Mouse (Mus musculus) embryo, embryonic 10 days (tissue): ENCODE measurements around the gene Lim2.
A peak's percentile ranks its signal among the peaks of the same experiment; 100 is the strongest.

Experiments
- DNase-seq: peaks from one replicate; pipeline ENCODE4 v3.0.0-alpha.2; 2015; ENCODE audit warnings: low spot score

Gene Lim2

DNA sequence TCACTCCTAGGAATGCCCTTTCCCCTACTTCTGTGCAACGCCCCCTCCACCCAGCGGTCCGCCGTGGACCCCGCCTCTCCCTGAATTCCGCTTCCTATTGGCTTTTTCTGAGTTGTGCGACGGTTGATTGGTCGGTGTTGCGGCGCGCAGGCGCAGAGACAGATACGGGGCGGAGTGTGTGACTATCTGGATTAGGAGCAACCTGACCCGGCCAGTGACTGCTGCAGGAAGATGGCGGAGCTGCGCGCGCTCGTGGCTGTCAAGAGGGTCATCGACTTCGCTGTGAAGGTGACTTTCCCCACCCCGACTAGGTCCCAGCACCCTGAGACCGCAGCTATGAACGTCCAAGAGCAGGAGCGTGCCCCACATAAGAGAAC, 16.4 kb downstream of the Lim2 start, which contains the start of the genes Etfb and Gm45233:
Gene Etfb, plus strand, starts transcription at position 167 of the 377 bp plus-strand sequence.
Gene Gm45233, plus strand, starts transcription at position 212 of the 377 bp plus-strand sequence.
- DNase-seq = peak; percentile 97

DNA sequence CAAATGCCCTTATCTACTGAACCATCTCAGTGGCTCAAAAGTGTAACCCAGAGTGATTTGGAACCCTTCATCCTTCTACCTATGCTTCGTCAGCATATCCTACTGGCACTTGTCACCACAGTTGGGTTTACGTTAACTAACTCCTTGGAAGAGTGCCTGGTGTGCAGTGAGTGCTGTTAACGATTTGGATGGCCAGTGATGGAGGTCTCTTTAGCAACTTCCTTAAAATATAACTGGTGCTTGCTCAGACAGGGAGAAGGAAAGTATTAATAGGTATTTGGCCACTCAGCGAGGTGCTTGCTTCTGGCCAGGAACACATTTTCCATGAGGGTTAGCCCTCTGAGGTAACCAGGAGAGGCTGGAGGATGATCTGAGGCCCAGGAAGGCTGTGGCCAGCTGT, 20.3 kb downstream of the Lim2 start:
- no peak for DNase-seq

DNA sequence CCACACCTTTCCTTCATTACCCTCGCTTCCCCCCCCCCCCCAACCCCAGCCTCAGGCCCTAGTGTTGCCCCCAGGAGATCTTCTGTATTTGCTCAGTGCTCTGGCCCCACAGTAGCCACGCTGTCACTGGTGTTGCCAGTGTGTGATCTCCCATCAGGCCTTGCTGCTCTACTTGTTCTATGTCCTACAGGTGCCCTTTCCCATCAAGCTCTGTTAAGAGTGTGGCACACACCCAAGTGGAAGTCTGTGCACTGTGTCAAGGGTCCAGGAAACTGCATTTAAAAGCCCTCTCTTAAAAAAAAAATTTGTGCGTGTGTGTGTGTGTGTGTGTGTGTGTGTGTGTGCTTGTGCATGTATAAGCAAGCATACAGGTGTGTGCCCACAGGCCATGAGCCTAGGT, 20.8 kb downstream of the Lim2 start:
- DNase-seq = no peak

DNA sequence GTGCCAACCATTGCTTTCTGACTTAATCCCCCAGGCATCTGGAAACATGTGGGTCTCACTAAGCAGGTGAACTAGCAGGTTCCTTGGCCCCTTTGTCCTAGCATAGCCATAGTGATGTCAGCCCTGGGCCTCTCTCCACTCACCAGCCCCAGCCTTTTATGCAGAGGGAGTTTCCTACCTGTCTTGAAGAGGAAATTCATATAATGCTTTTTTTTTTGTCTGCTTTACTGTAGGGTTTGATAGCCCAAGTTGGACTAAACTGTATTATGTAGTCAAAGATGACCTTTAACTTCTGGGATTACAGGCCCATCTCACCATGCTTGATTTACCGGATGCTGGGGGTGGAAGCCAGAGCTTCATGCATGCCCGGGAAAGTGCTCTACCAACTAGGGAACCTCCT, 22.3 kb downstream of the Lim2 start:
- DNase-seq = no peak

DNA sequence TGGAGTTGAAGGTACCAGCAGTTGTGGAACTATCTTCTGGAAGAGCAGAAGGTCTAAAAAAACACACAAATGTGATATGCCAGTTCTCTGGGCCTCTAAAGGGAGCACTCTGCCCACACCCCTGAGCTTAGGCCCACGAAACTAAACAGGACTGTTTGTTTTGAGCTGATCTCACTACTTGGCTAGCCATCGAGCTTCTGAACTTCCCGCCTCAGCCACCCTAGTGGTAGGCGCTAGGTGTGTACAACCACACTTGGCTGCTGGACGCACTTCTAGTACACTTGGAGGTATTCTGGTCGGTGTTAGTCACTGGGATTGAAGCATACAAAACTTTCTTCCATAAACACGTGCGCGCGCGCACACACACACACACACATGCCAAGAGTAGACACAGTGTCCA, 24.3 kb downstream of the Lim2 start:
- no peak for DNase-seq

DNA sequence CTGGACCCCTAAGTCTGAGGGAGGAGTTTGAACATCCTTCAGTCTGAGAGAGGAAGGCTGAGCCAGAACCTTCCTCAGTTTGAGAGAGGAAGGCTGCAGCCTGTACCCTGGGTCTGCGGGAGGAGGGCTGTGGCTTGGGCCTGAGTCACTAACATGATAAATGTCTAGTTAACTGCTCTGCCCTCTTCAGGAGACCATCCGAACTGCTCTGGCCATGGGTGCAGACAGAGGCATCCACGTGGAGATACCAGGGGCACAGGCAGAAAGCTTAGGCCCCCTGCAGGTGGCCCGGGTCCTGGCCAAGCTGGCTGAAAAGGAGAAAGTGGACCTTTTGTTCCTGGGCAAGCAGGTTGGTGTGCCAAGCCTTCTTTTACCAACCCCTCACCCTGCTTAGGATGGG, 25.1 kb downstream of the Lim2 start:
- peak; percentile 18 for DNase-seq

DNA sequence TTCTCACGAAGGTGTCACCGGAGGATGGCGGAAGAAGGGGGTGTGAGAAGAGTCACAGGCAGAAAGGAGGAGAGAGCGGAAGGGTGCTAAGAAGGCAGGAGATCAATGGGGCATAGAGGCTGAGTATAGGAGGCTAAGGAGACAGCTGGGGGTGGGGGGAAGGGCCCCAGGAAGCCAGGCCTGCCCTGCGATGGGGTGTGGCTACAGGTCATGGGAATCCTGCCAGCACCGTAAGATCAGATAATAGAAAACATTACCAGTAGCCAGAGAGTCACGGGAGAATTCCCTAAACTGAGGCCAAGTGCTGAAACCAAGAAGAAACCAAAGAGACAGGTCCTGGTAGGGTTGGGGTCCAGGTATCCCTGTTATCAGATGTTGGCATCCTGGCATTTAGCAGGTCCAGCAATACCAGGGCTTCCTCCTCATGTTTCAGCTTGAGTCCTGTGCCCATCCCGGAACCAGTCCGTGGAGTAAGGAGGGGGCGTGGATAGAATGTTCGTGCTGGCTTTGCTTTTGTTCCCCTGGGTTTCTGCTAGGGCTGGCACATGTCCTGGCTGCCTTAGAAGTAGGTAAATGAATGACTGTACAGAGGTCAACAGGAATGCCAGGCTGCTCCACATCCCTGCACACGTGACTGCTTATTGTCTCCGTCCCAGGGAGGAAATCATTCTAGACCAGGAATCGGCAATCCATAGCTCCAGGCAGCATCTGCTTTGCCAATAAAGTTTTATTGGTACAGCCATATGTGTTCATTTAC, 26.3 kb downstream of the Lim2 start:
- DNase-seq = no peak

DNA sequence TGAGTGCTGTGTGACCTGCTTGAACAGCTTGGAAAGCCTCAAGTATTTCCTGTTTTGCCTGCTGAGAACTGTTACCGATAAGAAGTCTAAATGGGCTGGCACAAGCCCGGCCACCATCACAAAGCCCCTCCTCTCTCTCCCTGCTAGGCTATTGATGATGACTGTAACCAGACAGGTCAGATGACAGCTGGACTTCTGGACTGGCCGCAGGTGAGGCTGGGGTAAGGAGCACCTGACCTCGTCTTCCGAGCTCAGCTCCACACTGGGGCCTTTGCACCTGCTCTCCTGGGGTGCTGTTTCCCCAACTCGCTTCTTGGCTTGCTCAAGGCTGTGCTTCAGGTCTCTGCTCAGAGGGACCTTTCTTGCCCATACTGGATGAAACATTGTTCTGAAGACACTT, 26.9 kb downstream of the Lim2 start:
- DNase-seq = no peak

DNA sequence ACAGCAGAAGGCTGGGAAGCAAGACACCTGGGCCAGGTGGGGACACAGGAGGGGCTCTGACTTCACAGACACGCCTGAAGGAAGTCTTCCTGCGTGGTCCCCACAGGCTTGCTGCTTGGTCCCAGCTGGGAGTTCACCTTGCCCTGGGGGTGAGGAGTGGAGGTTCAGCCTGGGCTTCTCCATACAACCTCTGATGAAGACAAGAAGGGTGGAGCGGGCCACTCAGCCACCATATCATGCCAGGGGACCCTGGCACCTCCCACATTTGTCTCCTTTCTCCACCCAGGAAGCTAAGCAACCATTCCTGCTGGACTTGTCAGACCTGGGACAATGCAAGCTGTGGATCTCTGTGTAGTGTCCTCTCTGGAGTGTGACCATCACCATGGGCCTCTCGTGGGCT, 35.4 kb downstream of the Lim2 start, which contains the start of gene Vsig10l:
Gene Vsig10l, plus strand, starts transcription at position 301 of the 400 bp plus-strand sequence.
- DNase-seq = no peak

DNA sequence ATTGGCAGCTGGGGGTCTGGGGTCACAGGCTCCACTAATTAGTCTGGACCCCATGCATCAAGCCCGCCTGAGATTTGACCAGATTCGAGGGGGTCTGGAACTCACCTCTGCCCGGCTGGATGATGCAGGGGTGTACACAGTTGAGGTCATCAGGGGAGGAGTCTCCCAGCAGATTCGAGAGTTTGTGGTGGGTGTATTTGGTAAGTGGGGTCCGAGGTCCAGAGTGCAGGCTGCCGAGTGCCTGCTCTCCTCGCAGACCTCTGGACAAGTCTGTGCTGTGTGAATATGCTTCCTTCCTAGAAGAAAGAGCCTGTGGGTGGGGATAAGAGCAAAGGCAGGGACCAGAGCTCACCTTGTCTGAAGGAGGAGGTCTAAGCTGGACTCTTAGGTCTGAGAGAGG, 36.5 kb downstream of the Lim2 start:
- no peak for DNase-seq

DNA sequence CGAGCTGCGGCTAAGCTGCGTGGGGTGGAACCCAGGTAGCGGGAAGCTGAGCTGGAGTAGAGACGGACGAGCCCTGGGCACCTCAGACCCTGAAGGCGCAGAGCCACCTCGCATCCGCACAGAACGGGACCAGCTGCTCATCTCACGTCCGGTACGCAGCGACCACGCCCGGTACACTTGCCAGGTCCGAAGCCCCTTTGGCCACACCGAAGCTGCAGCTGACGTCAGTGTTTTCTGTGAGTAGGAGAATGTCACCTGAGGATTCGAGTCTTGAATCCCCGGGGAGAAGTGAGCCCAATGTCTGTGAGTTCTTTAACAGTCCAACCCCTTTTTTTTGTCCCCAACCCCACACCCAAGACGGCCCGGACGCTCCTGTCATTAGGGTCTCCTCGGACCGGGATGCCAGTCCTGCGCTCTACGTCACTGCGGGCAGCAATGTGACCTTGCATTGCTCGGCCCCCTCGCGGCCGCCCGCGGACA, 37.4 kb downstream of the Lim2 start:
- DNase-seq = peak; percentile 58

DNA sequence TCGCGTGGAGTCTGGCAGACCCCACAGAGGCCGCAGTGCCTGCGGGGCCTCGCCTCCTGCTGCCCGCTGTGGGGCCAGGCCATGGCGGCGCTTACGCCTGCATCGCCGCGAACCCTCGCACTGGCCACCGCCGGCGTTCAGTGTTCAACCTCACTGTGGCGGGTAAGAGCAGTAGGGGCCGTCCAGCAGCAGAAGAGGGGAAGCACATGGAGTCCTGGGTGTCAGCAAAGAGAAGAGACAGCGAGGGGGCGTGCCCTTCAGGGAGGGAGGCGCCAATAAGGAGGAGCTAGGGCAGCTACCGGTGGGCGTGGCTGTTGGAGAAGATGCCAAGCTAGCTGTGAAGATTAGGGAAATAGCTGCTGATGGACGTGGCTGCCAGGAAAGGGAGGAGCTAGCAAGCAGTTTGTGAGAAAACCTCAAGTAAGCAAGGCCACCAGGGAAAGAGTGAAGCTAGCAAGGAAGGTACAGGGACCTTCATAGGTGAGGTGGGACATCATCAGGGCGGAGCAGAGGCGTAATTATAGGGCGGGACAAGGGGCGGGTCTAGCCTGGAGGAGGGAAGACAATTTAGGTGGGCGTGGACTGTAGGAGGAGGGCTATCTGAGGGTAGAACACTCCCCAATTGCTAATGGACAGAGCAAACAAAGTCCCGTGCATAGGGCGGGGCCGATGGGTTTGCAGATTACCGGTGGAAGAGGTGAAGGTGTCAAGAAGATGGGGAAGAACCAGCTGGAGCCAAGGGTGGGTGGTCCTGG, 38.1 kb downstream of the Lim2 start:
- DNase-seq = peak; percentile 94

DNA sequence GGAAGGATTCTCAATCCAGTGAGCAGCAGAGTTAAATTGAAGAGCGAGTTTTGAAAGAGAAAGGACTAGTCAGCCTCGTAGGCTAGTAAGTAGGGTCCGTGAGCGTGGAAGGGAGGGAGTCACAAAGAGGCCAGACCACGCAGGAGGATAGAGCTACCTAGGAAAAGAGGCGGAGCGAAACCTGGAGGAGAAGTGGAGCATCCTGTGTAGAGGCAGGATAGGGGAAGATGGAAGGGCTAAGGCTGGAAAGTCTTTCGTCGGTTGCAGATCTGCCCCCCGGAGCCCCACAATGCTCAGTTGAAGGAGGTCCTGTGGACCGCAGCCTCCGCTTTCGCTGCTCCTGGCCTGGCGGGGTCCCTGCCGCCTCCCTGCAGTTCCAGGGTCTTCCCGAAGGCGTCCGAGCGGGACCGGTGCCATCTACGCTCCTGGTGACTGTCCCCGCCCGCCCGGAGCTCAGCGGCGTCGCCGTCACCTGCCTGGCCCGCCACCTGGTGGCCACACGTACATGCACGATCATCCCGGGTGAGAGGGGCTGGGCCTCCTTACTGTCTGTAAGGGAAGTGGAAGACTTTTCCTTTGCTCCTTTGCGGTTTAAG, 38.7 kb downstream of the Lim2 start:
- peak; percentile 89 for DNase-seq

DNA sequence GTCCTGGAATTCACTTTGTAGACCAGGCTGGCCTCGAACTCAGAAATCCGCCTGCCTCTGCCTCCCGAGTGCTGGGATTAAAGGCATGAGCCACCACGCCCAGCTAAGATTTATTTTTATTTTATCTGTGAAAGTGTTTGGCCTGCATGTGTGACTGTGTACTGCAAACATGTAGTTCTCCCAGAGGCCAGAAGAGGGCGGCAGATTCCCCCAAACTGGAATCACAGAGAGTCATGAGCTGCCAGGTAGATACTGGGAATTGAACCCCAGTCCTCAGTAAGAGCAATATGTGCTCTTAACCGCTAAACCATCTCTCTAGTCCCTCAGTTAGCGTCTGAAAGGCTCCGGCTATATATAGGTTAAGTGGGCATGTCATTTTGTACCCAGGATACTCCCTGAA, 42.9 kb downstream of the Lim2 start:
- DNase-seq = peak; percentile 17

DNA sequence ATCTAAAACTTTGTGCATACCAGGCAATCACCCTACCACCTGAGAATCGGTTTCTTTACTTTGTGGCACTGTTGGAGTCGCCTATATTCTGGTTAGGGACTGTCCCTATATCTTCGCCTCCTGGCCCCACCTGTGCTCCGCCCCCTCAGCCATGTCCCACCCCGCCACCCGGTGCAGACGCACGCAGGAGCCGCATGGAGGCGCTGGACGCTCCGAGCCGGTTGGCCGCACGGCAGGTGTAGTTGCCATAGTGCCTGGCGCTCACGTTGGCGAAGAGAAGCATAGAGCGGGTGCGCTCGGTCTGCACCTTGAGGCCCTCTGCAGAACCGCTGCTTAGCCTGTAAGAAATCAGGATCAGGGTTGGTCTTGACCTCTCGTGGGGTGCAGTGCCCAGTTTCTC, 48.2 kb downstream of the Lim2 start:
- DNase-seq = peak; percentile 14

DNA sequence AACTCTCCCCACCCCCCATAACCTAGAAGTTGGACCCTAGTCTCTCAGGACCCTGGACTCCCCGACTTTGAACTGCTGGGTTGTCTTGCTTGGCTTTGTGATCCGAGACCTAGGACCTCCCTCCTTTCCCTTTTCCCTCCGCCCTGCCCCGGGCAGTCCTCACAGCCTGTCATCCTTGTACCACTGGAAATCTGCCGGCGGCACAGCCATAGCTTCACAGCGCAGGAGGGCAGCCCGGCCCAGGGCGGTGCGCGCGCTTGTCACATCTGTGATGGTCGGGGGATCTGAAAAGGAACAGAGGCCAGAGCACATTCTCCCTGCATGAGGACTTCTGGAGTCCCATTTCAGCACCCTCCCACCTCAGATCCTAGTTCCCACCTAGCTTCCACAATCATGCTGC, 48.9 kb downstream of the Lim2 start:
- DNase-seq = peak; percentile 37

DNA sequence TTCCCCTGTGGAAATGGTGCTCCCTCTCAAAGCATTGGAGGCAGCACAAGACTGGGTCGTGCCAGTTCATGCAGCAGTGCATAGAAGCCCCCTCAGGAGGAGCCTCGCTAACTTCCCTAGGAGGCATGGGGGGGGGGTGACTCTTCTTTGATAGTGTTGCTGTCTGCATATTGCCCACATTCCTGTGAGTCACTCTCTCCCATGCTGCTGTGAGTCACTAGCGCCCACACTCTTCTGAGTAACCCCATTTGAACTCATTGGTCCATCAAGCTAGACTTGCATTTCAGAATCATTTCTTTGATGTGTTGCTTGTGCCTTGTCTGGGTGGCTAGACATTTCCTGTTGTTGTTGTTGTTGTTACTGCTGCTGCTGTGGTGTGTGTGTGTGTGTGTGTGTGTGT, 53.7 kb downstream of the Lim2 start:
- no peak for DNase-seq

DNA sequence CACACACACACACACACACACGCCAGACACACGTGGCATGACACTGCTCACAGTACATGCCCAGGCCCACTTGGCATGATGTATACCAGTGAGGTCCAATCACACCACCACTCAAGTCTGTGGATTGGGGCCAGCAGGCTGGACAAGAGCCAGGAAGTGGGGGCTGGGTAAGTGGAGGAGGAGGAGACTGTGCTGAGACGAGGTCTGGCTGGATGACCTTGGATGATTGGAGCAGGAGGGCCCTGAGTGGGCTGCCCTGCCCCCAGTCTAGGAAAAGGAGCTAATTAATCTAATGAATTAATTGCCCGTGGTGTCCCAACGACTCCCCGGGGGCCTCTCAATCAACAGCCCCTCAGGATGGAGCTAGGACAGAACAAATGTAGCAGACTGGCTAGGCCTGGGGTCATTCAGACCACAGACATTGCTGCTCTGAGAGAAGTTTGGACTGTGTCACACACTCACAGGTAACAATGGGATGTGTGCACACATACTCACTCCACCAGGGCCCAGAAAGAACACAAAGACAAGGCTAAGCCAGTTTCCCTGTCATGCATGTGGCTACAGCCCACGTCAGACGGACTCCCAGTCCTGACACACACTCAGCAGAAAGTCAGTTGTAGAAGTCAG, 54.7 kb downstream of the Lim2 start:
- no peak for DNase-seq

DNA sequence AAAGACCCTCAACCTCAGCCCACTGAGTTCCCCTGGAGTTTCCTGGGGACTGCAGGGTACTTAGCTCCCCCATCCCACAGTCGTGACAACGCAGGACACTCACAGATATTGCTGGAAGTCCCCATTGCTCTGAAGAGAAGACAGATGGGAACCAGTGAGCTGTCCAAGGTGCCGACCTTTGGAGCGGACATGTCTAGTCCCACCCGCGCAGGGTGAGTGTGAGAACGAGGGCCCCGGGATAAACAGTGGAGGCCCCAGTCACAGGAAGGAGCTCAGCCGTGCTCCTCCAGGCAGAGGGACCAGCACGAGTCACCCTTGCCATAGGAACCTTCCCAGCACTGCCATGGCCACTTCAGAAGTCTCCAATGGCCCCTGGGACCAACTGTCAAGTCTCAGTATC, 55.8 kb downstream of the Lim2 start:
- peak; percentile 68 for DNase-seq
